ENCODE assay signal across 11 mouse cellular contexts in the genomic region with DNA sequence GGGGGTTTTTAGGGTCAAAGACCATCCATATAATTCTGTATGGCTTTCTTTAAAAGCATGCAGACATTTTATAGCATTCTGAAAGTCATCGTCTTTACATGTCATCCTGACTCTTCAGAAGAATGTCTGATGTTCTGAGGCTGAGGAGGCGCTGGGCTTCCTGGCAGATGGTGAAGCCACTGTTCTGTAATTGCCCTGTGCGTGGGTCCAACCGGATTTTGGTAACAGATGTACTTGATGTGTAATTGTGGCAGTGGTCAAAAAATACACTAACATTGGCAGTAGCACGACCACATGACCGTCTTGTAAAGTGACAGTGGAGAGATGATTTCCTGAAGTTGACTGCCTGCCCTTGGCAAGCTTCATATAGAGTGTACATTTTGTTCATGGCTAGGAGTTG.
"Had no signal": no experiment of that assay in that cellular context is flagged by ENCODE, and none has a peak within 500 bp of the region (broad histone marks: within the 10 kb centered on the region; RNA-seq: fewer than 3 reads in every experiment).

No protein-coding gene starts in this region.

- DNase-seq: kidney, adult 18-20 months; kidney, adult 9 months; kidney, postnatal 14 days; kidney, postnatal 4 days; liver, embryonic 13.5 days; lung, adult 2 months; lung, postnatal 14 days; midbrain, embryonic 14.5 days; thymus, adult 2 months; thymus, postnatal 14 days; thymus, postnatal 4 days had no signal
